Mouse (Mus musculus) embryonic fibroblast, embryonic 13.5 days (primary cell): ENCODE data around the gene Nop58.

Experiments
- CTCF ChIP-seq: IDR thresholded peaks from 2 replicates; pipeline ENCODE4 v1.5.1; 2011; ENCODE audit warnings: mild to moderate bottlenecking, control low read depth, low read length, moderate library complexity, borderline replicate concordance; ENCODE audit not compliant: insufficient read depth
- POLR2A ChIP-seq: IDR thresholded peaks from 2 replicates; pipeline ENCODE4 v1.6.1; 2011; ENCODE audit warnings: low read depth, mild to moderate bottlenecking, control low read depth, low read length, moderate library complexity

- TF ChIP-seq CTCF = no peak
- TF ChIP-seq POLR2A = no peak
Measured at GRCm38 (mm10) chr1:59636349-59636748, 48.4 kb upstream of the Nop58 start.
